Mouse (Mus musculus): Measurements from ENCODE around the gene Gapdhs.
"Not testable (repeated sequence)": the region's sequence is repeated elsewhere in the genome, so short reads cannot be mapped to it uniquely, and the experiment has no call there.

The Gapdhs gene

GRCm38 (mm10) chr7:30743617-30744016 is at the start of gene Gapdhs:
Gene Gapdhs, minus strand, starts transcription at chr7:30743681.
- in situ Hi-C loops (cut with MboI; ENCODE audit: unreplicated experiment in 2 of 2) = not testable (repeated sequence)

GRCm38 (mm10) chr7:30791921-30792320 is 48.4 kb upstream of the Gapdhs start:
- in situ Hi-C loops (cut with MboI; ENCODE audit: unreplicated experiment in 2 of 2) = no loop called here

GRCm38 (mm10) chr7:30790141-30790540 is 46.7 kb upstream of the Gapdhs start:
- in situ Hi-C loops (cut with MboI; ENCODE audit: unreplicated experiment in 2 of 2) = no loop called here

GRCm38 (mm10) chr7:30787377-30788022 is 44.0 kb upstream of the Gapdhs start, which contains the start of gene Krtdap:
Gene Krtdap, plus strand, starts transcription at chr7:30787896.
- in situ Hi-C loops (cut with MboI; ENCODE audit: unreplicated experiment in 2 of 2) = no loop called here

- in situ Hi-C loops (cut with MboI; ENCODE audit: unreplicated experiment in 2 of 2) = no loop called here
Measured at GRCm38 (mm10) chr7:30785721-30786546, 42.5 kb upstream of the Gapdhs start.

GRCm38 (mm10) chr7:30785154-30785553 is 41.7 kb upstream of the Gapdhs start:
- in situ Hi-C loops (cut with MboI; ENCODE audit: unreplicated experiment in 2 of 2) = no loop called here

- in situ Hi-C loops (cut with MboI; ENCODE audit: unreplicated experiment in 2 of 2) = no loop called here
Measured at GRCm38 (mm10) chr7:30782658-30783057, 39.2 kb upstream of the Gapdhs start.

GRCm38 (mm10) chr7:30781792-30782191 is 38.3 kb upstream of the Gapdhs start:
- in situ Hi-C loops (cut with MboI; ENCODE audit: unreplicated experiment in 2 of 2) = no loop called here

- in situ Hi-C loops (cut with MboI; ENCODE audit: unreplicated experiment in 2 of 2) = no loop called here
Measured at GRCm38 (mm10) chr7:30777911-30778310, 34.4 kb upstream of the Gapdhs start.

GRCm38 (mm10) chr7:30777081-30777579 is 33.6 kb upstream of the Gapdhs start:
- in situ Hi-C loops (cut with MboI; ENCODE audit: unreplicated experiment in 2 of 2) = no loop called here

- in situ Hi-C loops (cut with MboI; ENCODE audit: unreplicated experiment in 2 of 2) = no loop called here
Measured at GRCm38 (mm10) chr7:30776104-30776503, 32.6 kb upstream of the Gapdhs start.

- in situ Hi-C loops (cut with MboI; ENCODE audit: unreplicated experiment in 2 of 2) = loop anchor here in 1 of 2 experiments (25.0 kb wide), 1 partner anchor 107 kb away; the partner anchor contains the start of genes Haus5, Pmis2 and Rbm42
Measured at GRCm38 (mm10) chr7:30769236-30769635, 25.8 kb upstream of the Gapdhs start.

GRCm38 (mm10) chr7:30766408-30766807 is 22.9 kb upstream of the Gapdhs start:
- in situ Hi-C loops (cut with MboI; ENCODE audit: unreplicated experiment in 2 of 2) = loop anchor here in 1 of 2 experiments (25.0 kb wide), 1 partner anchor 104 kb away; the partner anchor contains the start of genes Haus5, Pmis2 and Rbm42

- in situ Hi-C loops (cut with MboI; ENCODE audit: unreplicated experiment in 2 of 2) = loop anchor here in 1 of 2 experiments (25.0 kb wide), 1 partner anchor 103 kb away; the partner anchor contains the start of genes Haus5, Pmis2 and Rbm42
Measured at GRCm38 (mm10) chr7:30765173-30765572, 21.7 kb upstream of the Gapdhs start.

GRCm38 (mm10) chr7:30763456-30763855 is 20.0 kb upstream of the Gapdhs start, which contains the start of gene Dmkn:
Gene Dmkn, plus strand, starts transcription at chr7:30763756.
- in situ Hi-C loops (cut with MboI; ENCODE audit: unreplicated experiment in 2 of 2) = loop anchor here (5.0 to 25.0 kb wide), 2 partner anchors 96 to 101 kb away; partner anchors contain the start of genes Haus5 (in 1 of the 2), Pmis2 (in 1 of the 2) and Rbm42 (in 1 of the 2)

GRCm38 (mm10) chr7:30761769-30762352 is 18.4 kb upstream of the Gapdhs start:
- in situ Hi-C loops (cut with MboI; ENCODE audit: unreplicated experiment in 2 of 2) = loop anchor here (5.0 to 25.0 kb wide), 2 partner anchors 95 to 100 kb away; partner anchors contain the start of genes Haus5 (in 1 of the 2), Pmis2 (in 1 of the 2) and Rbm42 (in 1 of the 2)

- in situ Hi-C loops (cut with MboI; ENCODE audit: unreplicated experiment in 2 of 2) = loop anchor here in 1 of 2 experiments (25.0 kb wide), 1 partner anchor 97 kb away; the partner anchor contains the start of genes Haus5, Pmis2 and Rbm42
Measured at GRCm38 (mm10) chr7:30758853-30759252, 15.4 kb upstream of the Gapdhs start.

GRCm38 (mm10) chr7:30757001-30757400 is 13.5 kb upstream of the Gapdhs start:
- in situ Hi-C loops (cut with MboI; ENCODE audit: unreplicated experiment in 2 of 2) = loop anchor here in 1 of 2 experiments (25.0 kb wide), 1 partner anchor 95 kb away; the partner anchor contains the start of genes Haus5, Pmis2 and Rbm42

GRCm38 (mm10) chr7:30751086-30751669 is 7.7 kb upstream of the Gapdhs start, which contains the start of gene Sbsn:
Gene Sbsn, plus strand, starts transcription at chr7:30751471.
- in situ Hi-C loops (cut with MboI; ENCODE audit: unreplicated experiment in 2 of 2) = loop anchor here in 1 of 2 experiments (25.0 kb wide), 1 partner anchor 89 kb away; the partner anchor contains the start of genes Haus5, Pmis2 and Rbm42

All from v-Abl transformed pro-B cells (cell line).